Mouse (Mus musculus): ENCODE results near the gene Nostrin. TPM values are rescaled to one million over a fixed set of nuclear protein-coding genes. Genes with fewer than 3 reads are reported as not detected.

Gene Nostrin
- polyA plus RNA-seq, 1 experiment from 2014 or later = 0.34 TPM

GRCm38 (mm10) chr2:69205791-69206351 is 70.3 kb downstream of the Nostrin start, which contains the start of gene Spc25:
Spc25 (minus strand) TSS chr2:69206194.
- Histone ChIP-seq H3K4me1 (peaks cover 12% of the 10 kb centered on the region), H3K9ac (peak within 1 kb of the TSS; percentile 87), H3K27me3 (no peaks in the 10 kb centered on the region), H3K36me3 (peaks cover 16% of the 10 kb centered on the region), H3K27ac (peak within 1 kb of the TSS; percentile 81), H3K9me3 (no peaks in the 10 kb centered on the region), H3K4me2 (peak within 1 kb of the TSS; percentile 70), H3K4me3 (peak within 1 kb of the TSS; percentile 88)
- peak; percentile 99 for ATAC-seq (ENCODE audit: insufficient number of reproducible peaks, insufficient read depth, low FRiP score, low TSS enrichment, low read depth)
- WGBS = under 1% methylated on average over 46 of the region's 46 CpGs

DNA sequence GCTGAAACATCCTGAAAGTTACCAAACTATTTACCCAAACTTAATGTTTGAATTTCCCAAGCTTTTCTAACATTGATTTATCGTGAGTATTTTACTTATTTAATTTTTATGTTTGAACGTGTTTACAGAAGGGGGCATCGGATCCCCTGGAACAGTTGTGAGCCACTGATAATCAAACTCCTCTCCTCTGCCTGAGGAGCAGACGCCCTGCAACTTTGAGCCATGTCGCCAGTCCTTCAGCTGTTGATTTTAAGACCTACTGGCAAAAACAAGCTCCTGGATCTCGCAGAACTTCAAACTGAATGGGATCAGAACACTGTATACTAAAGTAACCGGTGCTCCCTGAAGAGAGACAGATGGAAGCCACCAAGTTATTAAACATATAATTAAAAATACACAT is 70.9 kb downstream of the Nostrin start:
- no peak for ATAC-seq (ENCODE audit: insufficient number of reproducible peaks, insufficient read depth, low FRiP score, low TSS enrichment, low read depth)
- H3K36me3 ChIP-seq = peaks cover 10% of the 10 kb centered on the region
- H3K27me3 ChIP-seq = no peaks in the 10 kb centered on the region
- H3K4me3 ChIP-seq = peak overlapping the region; percentile 88
- peaks cover 12% of the 10 kb centered on the region for H3K4me1 ChIP-seq
- H3K27ac ChIP-seq = no peak overlapping the region
- no peaks in the 10 kb centered on the region for H3K9me3 ChIP-seq
- H3K9ac ChIP-seq = no peak overlapping the region
- H3K4me2 ChIP-seq = peak overlapping the region; percentile 70
- WGBS = 23% methylated on average over 7 of the region's 7 CpGs

DNA sequence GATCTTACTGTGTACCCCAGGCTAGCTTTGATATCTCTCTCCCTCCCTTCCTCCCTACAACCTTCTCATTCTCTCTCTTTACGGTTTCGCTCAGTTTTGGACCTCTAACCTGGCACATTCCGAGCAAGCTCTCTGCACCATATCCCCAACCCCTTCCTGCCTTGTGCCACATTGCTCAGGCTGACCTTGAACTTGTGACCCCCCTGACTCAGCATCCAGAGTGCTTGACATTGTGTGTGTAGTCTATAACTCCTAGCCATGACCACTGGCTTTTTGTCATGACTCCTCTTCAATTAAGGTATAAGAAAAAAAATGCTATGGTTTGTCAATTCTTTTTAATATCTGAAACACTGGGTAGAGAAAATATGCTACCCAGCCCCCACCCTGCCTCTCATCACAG is 74.1 kb downstream of the Nostrin start:
- no peaks in the 10 kb centered on the region for H3K9me3 ChIP-seq
- H3K4me1 ChIP-seq = peaks cover 8% of the 10 kb centered on the region
- 84% methylated on average over 3 of the region's 3 CpGs for WGBS
- no peaks in the 10 kb centered on the region for H3K27me3 ChIP-seq
- H3K36me3 ChIP-seq = no peaks in the 10 kb centered on the region
- no peak overlapping the region for H3K4me2 ChIP-seq
- no peak overlapping the region for H3K4me3 ChIP-seq
- H3K27ac ChIP-seq = no peak overlapping the region
- ATAC-seq (ENCODE audit: insufficient number of reproducible peaks, insufficient read depth, low FRiP score, low TSS enrichment, low read depth) = no peak
- no peak overlapping the region for H3K9ac ChIP-seq

DNA sequence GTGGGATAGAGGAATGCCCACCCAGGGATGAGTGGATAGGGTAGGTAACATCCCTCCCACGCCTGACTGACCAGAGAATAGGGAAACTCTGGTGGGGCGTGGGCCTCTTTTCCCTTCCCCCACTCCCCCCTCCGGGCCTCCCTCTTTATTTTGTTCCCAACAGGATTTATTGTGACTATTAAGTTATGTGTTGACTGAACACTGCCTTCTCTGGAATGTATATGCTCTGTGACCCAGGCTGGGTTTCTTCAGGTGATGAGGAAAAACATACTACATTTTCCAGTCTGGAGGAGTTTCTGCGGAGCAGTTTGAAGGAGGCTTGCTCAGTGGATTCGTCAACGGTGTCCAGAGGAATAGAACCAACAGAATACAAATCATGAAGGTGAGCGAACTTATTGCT is 75.2 kb downstream of the Nostrin start, which contains the start of gene G6pc2:
Gene G6pc2 (plus strand): TSS at position 301 of the 400 bp plus-strand sequence.
- H3K36me3 ChIP-seq = no peaks in the 10 kb centered on the region
- no peaks in the 10 kb centered on the region for H3K4me1 ChIP-seq
- no peak within 1 kb of the TSS for H3K4me2 ChIP-seq
- no peak within 1 kb of the TSS for H3K27ac ChIP-seq
- no peak for ATAC-seq (ENCODE audit: insufficient number of reproducible peaks, insufficient read depth, low FRiP score, low TSS enrichment, low read depth)
- H3K27me3 ChIP-seq = no peaks in the 10 kb centered on the region
- no peak within 1 kb of the TSS for H3K9ac ChIP-seq
- no peak within 1 kb of the TSS for H3K4me3 ChIP-seq
- H3K9me3 ChIP-seq = no peaks in the 10 kb centered on the region
- 79% methylated on average over 7 of the region's 7 CpGs for WGBS

GRCm38 (mm10) chr2:69212652-69213051 is 77.1 kb downstream of the Nostrin start:
- Histone ChIP-seq H3K4me2 (no peak overlapping the region), H3K4me3 (no peak overlapping the region), H3K36me3 (no peaks in the 10 kb centered on the region), H3K27ac (no peak overlapping the region), H3K27me3 (no peaks in the 10 kb centered on the region), H3K4me1 (no peaks in the 10 kb centered on the region), H3K9ac (no peak overlapping the region), H3K9me3 (no peaks in the 10 kb centered on the region)
- WGBS = 68% methylated on average over 10 of the region's 10 CpGs
- ATAC-seq (ENCODE audit: insufficient number of reproducible peaks, insufficient read depth, low FRiP score, low TSS enrichment, low read depth) = no peak

DNA sequence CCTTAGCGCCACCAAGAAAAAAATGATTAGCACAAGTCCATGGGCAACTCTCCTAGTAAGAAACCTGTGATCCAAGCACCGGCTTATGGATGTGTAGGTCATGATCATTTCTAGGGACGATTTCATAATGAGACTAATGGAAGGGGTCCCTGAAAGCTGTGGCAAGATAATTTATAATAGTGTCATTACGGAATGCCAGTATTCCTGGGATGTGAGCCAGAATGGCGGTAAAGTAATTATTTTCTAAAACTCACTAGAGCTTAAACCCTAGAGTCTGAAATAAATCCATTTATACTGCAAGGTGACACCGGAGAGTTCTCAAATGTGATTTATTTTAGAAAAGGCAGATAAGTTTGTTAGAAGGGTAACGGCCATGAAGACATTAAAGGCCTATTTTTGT is 79.6 kb downstream of the Nostrin start:
- no peaks in the 10 kb centered on the region for H3K27me3 ChIP-seq
- no peaks in the 10 kb centered on the region for H3K9me3 ChIP-seq
- H3K4me2 ChIP-seq = no peak overlapping the region
- H3K4me1 ChIP-seq = no peaks in the 10 kb centered on the region
- no peak overlapping the region for H3K9ac ChIP-seq
- H3K27ac ChIP-seq = no peak overlapping the region; the same call in 1 of the 2 replicates
- 71% methylated on average over 7 of the region's 7 CpGs for WGBS
- ATAC-seq (ENCODE audit: insufficient number of reproducible peaks, insufficient read depth, low FRiP score, low TSS enrichment, low read depth) = no peak
- no peak overlapping the region for H3K4me3 ChIP-seq
- H3K36me3 ChIP-seq = no peaks in the 10 kb centered on the region

- Histone ChIP-seq H3K36me3 (no peaks in the 10 kb centered on the region), H3K9ac (no peak overlapping the region), H3K27me3 (no peaks in the 10 kb centered on the region), H3K4me1 (no peaks in the 10 kb centered on the region), H3K4me2 (no peak overlapping the region), H3K9me3 (no peaks in the 10 kb centered on the region), H3K27ac (no peak overlapping the region), H3K4me3 (no peak overlapping the region)
- 48% methylated on average over 5 of the region's 5 CpGs for WGBS
- no peak for ATAC-seq (ENCODE audit: insufficient number of reproducible peaks, insufficient read depth, low FRiP score, low TSS enrichment, low read depth)
Measured at GRCm38 (mm10) chr2:69221868-69222416, 86.3 kb downstream of the Nostrin start.

DNA sequence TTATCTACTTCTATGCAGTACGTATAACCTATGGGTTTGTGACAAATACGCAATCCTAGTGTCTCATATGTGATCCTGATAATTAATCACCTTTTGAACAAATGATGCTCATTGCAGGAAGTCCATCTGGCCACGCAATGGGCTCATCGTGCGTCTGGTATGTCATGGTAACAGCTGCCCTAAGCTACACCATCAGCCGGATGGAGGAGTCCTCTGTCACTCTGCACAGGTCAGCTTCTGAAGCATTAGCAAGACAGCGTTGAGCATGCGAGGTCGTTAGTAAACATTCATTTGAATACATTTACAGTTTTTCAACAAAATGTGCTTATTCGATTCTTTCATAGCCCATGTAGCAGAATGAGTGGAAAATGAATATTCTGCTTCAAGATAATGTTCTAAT is 87.2 kb downstream of the Nostrin start:
- WGBS = 83% methylated on average over 10 of the region's 10 CpGs
- no peaks in the 10 kb centered on the region for H3K9me3 ChIP-seq
- ATAC-seq (ENCODE audit: insufficient number of reproducible peaks, insufficient read depth, low FRiP score, low TSS enrichment, low read depth) = no peak

GRCm38 (mm10) chr2:69224724-69225123 is 89.1 kb downstream of the Nostrin start:
- no peaks in the 10 kb centered on the region for H3K27me3 ChIP-seq
- H3K4me3 ChIP-seq = no peak overlapping the region
- no peak overlapping the region for H3K9ac ChIP-seq
- ATAC-seq (ENCODE audit: insufficient number of reproducible peaks, insufficient read depth, low FRiP score, low TSS enrichment, low read depth) = no peak
- no peak overlapping the region for H3K27ac ChIP-seq
- H3K9me3 ChIP-seq = no peaks in the 10 kb centered on the region
- H3K4me1 ChIP-seq = no peaks in the 10 kb centered on the region
- H3K4me2 ChIP-seq = no peak overlapping the region
- 44% methylated on average over 2 of the region's 2 CpGs for WGBS
- no peaks in the 10 kb centered on the region for H3K36me3 ChIP-seq

More for the DNA sequence above, 87.2 kb downstream of the Nostrin start:
- no peaks in the 10 kb centered on the region for H3K27me3 ChIP-seq
- H3K36me3 ChIP-seq = no peaks in the 10 kb centered on the region
- H3K4me1 ChIP-seq = no peaks in the 10 kb centered on the region
- no peak overlapping the region for H3K4me2 ChIP-seq
- no peak overlapping the region for H3K9ac ChIP-seq
- no peak overlapping the region for H3K27ac ChIP-seq
- no peak overlapping the region for H3K4me3 ChIP-seq

DNA sequence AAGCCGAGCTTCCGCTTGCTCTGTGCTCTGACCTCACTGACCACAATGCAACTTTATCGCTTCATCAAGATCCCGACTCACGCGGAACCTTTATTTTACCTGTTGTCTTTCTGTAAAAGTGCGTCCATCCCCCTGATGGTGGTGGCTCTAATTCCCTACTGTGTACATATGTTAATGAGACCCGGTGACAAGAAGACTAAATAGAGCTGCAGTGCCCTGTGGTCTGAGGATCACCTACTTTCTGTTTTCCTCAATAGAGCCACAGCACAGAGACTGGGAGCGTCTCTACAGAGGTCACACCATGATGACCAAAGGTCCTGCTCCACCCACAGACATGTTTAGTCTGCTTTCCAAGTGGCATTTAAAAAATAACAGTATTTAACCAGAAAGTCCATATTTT is 91.3 kb downstream of the Nostrin start:
- Histone ChIP-seq H3K4me2 (no peak overlapping the region), H3K9ac (no peak overlapping the region), H3K4me1 (no peaks in the 10 kb centered on the region), H3K4me3 (no peak overlapping the region), H3K36me3 (no peaks in the 10 kb centered on the region), H3K9me3 (no peaks in the 10 kb centered on the region), H3K27me3 (no peaks in the 10 kb centered on the region), H3K27ac (no peak overlapping the region)
- WGBS = 88% methylated on average over 9 of the region's 9 CpGs
- ATAC-seq (ENCODE audit: insufficient number of reproducible peaks, insufficient read depth, low FRiP score, low TSS enrichment, low read depth) = no peak

- Histone ChIP-seq H3K4me3 (no peak overlapping the region), H3K9ac (no peak overlapping the region), H3K9me3 (no peaks in the 10 kb centered on the region), H3K4me2 (no peak overlapping the region), H3K4me1 (no peaks in the 10 kb centered on the region), H3K27me3 (no peaks in the 10 kb centered on the region), H3K27ac (no peak overlapping the region), H3K36me3 (no peaks in the 10 kb centered on the region)
- WGBS = 49% methylated on average over 6 of the region's 6 CpGs
- no peak for ATAC-seq (ENCODE audit: insufficient number of reproducible peaks, insufficient read depth, low FRiP score, low TSS enrichment, low read depth)
Measured at GRCm38 (mm10) chr2:69228635-69229034, 93.0 kb downstream of the Nostrin start.

- no peak overlapping the region for H3K4me3 ChIP-seq
- 88% methylated on average over 2 of the region's 2 CpGs for WGBS
- H3K27me3 ChIP-seq = no peaks in the 10 kb centered on the region
- no peak overlapping the region for H3K4me2 ChIP-seq
- no peaks in the 10 kb centered on the region for H3K4me1 ChIP-seq
- no peak overlapping the region for H3K9ac ChIP-seq
- H3K9me3 ChIP-seq = no peaks in the 10 kb centered on the region
- no peaks in the 10 kb centered on the region for H3K36me3 ChIP-seq
- no peak for ATAC-seq (ENCODE audit: insufficient number of reproducible peaks, insufficient read depth, low FRiP score, low TSS enrichment, low read depth)
- H3K27ac ChIP-seq = no peak overlapping the region
Measured at GRCm38 (mm10) chr2:69230137-69230536, 94.5 kb downstream of the Nostrin start.
